Mouse (Mus musculus) lung, embryonic 14.5 days (tissue): Measurements from ENCODE around the gene Tsfm. TPM values are rescaled to one million over a fixed set of nuclear protein-coding genes. Genes with fewer than 3 reads are reported as not detected.

Experiments
- ATAC-seq: fragments of 200-750 bp; cut with Nextera tagmentation; 2 replicates; pipeline ENCODE4 v1.8.0; 2017; ENCODE audit warnings: mild to moderate bottlenecking, moderate TSS enrichment, moderate library complexity; ENCODE audit not compliant: insufficient read depth
- DNase-seq: peaks from one replicate; pipeline ENCODE4 v3.0.0-alpha.2; 2015
- H3K27ac ChIP-seq: fragments of 300-500 bp; sonication (generic); 2 replicates; pipeline ENCODE4 v1.5.1; 2014; ENCODE audit warnings: low read depth, mild to moderate bottlenecking, moderate library complexity
- H3K27me3 ChIP-seq: fragments of 300-500 bp; sonication (generic); 2 replicates; pipeline ENCODE4 v1.6.1; 2014; ENCODE audit warnings: low read length, control low read depth; ENCODE audit not compliant: insufficient read depth
- H3K36me3 ChIP-seq: fragments of 300-500 bp; sonication (generic); 2 replicates; pipeline ENCODE4 v1.6.1; 2014; ENCODE audit warnings: control low read depth; ENCODE audit not compliant: insufficient read depth
- H3K4me1 ChIP-seq: fragments of 300-500 bp; sonication (generic); 2 replicates; pipeline ENCODE4 v1.6.1; 2014; ENCODE audit warnings: antibody characterized with exemption, control low read depth; ENCODE audit not compliant: insufficient read depth
- H3K4me2 ChIP-seq: fragments of 300-500 bp; sonication (generic); 2 replicates; pipeline ENCODE4 v1.6.1; 2014; ENCODE audit warnings: mild to moderate bottlenecking
- H3K4me3 ChIP-seq: fragments of 300-500 bp; sonication (generic); 2 replicates; pipeline ENCODE4 v1.5.1; 2014; ENCODE audit warnings: low read depth, low read length
- H3K9ac ChIP-seq: fragments of 300-500 bp; sonication (generic); 2 replicates; pipeline ENCODE4 v1.6.1; 2014
- H3K9me3 ChIP-seq: fragments of 300-500 bp; sonication (generic); 2 replicates; pipeline ENCODE4 v1.6.1; 2016; ENCODE audit warnings: low read depth, low read length, control low read depth
- CTCF ChIP-seq: IDR thresholded peaks from 2 replicates; pipeline ENCODE4 v1.5.1; 2016; ENCODE audit warnings: antibody characterized with exemption, low read depth
- WGBS: fragments of 180-500 bp; shearing (Covaris S2); extraction: QIAGEN DNeasy Blood & Tissue Kit; methylation state at CpG from one replicate; pipeline ENCODE4 v1.1.7; 2014; 5-methylcytosine and 5-hydroxymethylcytosine counted together
- microRNA counts: library from miRNA; unstranded; fragments of <30 nt; microRNA quantifications from one replicate; lab custom pipeline; 2016
- microRNA-seq: library from miRNA; unstranded; fragments of <30 nt; microRNA quantifications from one replicate; pipeline ENCODE4, GENCODE M21; 2016; ENCODE audit warnings: borderline number of aligned reads
- polyA plus RNA-seq: library from polyadenylated mRNA; unstranded; fragments of >200 nt; fragmentation: Nextera tagmentation; extraction: Ambion mirVana; gene quantifications from 2 replicates; pipeline ENCODE4 v1.2.1, GENCODE M21; 2014

The Tsfm gene
- polyA plus RNA-seq, 1 experiment from 2014 or later = 76.8 TPM

- Histone ChIP-seq H3K9me3 (no peaks in the 10 kb centered on the region), H3K36me3 (no peaks in the 10 kb centered on the region), H3K4me3 (no peak overlapping the region), H3K9ac (peak overlapping the region; percentile 4; the same call in 1 of the 2 replicates), H3K4me1 (peaks cover 25% of the 10 kb centered on the region), H3K4me2 (peak overlapping the region; percentile 39), H3K27ac (peak overlapping the region; percentile 84), H3K27me3 (no peaks in the 10 kb centered on the region)
- DNase-seq (peak; percentile 91), ATAC-seq (peak; percentile 84)
- 9% methylated on average over 13 of the region's 13 CpGs for WGBS
- TF ChIP-seq CTCF = no peak
Observed at GRCm38 (mm10) chr10:126972051-126972725, 58.5 kb downstream of the Tsfm start.

DNA sequence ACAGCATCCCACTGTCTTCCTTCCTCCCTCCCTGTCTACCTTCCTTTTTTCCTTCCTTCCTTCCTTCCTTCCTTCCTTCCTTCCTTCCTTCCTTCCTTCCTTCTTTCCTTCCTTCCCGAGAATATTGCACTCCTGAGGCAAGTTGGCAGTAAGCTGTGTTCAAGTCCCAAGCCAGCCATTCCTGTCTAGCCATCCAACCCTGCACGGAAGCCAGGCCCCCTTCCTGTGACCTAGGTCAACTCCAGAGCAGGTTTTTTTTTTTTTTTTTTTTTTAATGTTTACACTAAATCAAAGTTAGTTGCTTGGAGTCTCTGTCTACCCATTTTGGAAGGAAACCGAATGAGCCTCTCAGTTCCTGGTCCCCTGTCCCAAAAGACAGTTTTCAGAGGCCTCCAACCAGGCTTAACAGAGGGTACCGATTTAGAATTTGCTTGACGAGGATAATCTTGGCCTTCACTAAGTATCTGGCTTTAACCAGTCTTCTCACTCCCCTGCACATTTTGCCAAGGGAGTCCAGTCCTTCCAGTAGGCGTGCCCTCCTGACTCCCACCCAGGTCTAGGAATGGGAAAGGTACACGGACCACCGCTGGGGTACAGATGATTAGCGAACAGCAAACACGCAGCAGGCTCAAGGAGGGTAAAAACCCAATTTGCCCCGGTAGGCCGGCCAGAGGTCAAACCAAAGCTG lies 59.1 kb downstream of the Tsfm start:
- H3K9me3 ChIP-seq = no peaks in the 10 kb centered on the region
- no peak overlapping the region for H3K9ac ChIP-seq
- peak overlapping the region; percentile 39 for H3K4me2 ChIP-seq
- H3K27ac ChIP-seq = peak overlapping the region; percentile 84
- no peaks in the 10 kb centered on the region for H3K36me3 ChIP-seq
- peaks cover 21% of the 10 kb centered on the region for H3K4me1 ChIP-seq
- DNase-seq (no peak), ATAC-seq (peak; percentile 16; the same call in 1 of the 2 replicates)
- no peak for TF ChIP-seq CTCF
- no peak overlapping the region for H3K4me3 ChIP-seq
- no peaks in the 10 kb centered on the region for H3K27me3 ChIP-seq
- WGBS = 7% methylated on average over 12 of the region's 12 CpGs

DNA sequence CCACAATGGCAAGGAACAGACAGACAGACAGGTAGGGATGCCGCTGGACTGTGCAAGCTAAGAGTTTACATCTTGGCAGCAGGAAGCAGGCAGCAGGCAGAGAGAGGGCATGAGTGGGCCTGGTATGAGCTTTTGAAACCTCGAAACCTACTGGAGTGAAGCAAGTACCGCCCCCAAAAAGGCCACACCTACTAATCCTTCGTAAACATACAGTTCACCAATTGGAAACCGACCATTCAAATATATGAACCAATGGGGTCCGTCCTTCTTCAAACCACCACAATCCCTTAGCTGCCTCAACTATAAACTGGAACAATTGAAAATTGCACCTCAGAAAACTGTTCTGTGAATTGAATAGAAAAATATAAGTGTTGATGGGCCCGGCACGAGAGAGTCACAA lies 66.8 kb downstream of the Tsfm start:
- TF ChIP-seq CTCF = no peak
- H3K4me2 ChIP-seq = no peak overlapping the region
- no peak overlapping the region for H3K4me3 ChIP-seq
- WGBS = 81% methylated on average over 8 of the region's 8 CpGs
- H3K4me1 ChIP-seq = peaks cover 16% of the 10 kb centered on the region
- no peak overlapping the region for H3K9ac ChIP-seq
- no peaks in the 10 kb centered on the region for H3K27me3 ChIP-seq
- H3K36me3 ChIP-seq = no peaks in the 10 kb centered on the region
- DNase-seq (no peak), ATAC-seq (no peak)
- H3K27ac ChIP-seq = peak overlapping the region; percentile 93
- H3K9me3 ChIP-seq = no peaks in the 10 kb centered on the region

DNA sequence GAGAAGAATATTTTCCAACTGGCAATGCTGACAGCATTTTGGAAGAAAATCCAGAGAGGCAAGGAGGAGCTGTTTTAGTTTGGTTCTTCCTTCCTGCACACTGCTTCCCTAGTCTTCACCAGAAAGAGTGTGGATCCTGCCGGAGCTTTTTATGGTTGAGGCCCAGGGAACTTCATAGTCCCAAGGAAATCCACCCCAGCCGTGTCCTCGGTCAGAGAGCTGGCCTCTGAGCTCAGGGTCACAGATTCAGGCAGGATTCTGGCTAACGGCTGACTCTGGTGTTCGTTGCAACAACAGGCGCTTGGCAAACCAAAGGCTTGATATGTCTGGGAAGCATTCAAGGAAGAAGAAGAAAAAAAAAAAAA lies 67.7 kb downstream of the Tsfm start:
- H3K36me3 ChIP-seq = no peaks in the 10 kb centered on the region
- 25% methylated on average over 6 of the region's 6 CpGs for WGBS
- H3K9me3 ChIP-seq = no peaks in the 10 kb centered on the region
- no peak overlapping the region for H3K4me3 ChIP-seq
- no peak for TF ChIP-seq CTCF
- H3K4me1 ChIP-seq = peaks cover 16% of the 10 kb centered on the region
- ATAC-seq (peak; percentile 9; the same call in 1 of the 2 replicates), DNase-seq (peak; percentile 70)
- peak overlapping the region; percentile 93 for H3K27ac ChIP-seq
- H3K9ac ChIP-seq = no peak overlapping the region
- no peaks in the 10 kb centered on the region for H3K27me3 ChIP-seq
- H3K4me2 ChIP-seq = peak overlapping the region; percentile 43; the same call in 1 of the 2 replicates

DNA sequence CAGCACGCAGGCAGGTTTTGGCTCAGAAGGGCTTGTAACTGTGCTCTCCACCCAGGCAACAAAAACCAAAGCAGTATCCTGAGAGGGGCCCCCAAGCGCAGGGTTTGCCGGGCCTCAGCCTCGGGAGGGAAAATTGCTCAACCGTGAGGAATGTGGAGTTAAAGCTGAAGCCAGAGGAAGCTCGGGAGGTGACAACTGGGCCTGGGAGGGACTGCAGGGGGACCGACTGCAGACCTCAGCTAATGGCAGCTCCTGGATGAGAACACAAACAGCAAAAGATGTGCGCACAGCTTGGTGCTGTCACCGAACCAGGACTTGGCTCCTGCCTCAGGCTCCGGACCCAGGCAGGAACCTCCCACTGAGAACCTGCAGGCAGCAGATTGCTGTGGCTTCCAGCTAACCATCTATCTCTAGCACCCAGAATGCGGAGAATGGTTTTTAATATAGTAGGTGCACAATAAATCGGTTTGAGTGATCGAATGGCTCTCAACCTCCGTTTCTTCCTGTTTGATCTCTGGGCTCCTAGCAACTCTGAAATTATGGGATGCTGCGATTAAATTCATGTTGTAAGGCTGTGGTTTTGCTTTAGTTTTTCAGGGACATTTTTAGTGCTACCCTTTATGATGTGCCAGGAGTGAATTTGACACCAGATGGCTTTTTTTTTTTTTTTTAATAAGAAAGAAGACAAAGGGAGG lies 68.2 kb downstream of the Tsfm start:
- no peak for TF ChIP-seq CTCF
- WGBS = 16% methylated on average over 15 of the region's 15 CpGs
- peak overlapping the region; percentile 12; the same call in 1 of the 2 replicates for H3K4me3 ChIP-seq
- no peaks in the 10 kb centered on the region for H3K27me3 ChIP-seq
- no peaks in the 10 kb centered on the region for H3K9me3 ChIP-seq
- ATAC-seq (peak; percentile 87), DNase-seq (peak; percentile 93)
- peaks cover 19% of the 10 kb centered on the region for H3K4me1 ChIP-seq
- H3K36me3 ChIP-seq = no peaks in the 10 kb centered on the region
- no peak overlapping the region; the same call in 1 of the 2 replicates for H3K9ac ChIP-seq
- peak overlapping the region; percentile 43 for H3K4me2 ChIP-seq
- H3K27ac ChIP-seq = peak overlapping the region; percentile 93

DNA sequence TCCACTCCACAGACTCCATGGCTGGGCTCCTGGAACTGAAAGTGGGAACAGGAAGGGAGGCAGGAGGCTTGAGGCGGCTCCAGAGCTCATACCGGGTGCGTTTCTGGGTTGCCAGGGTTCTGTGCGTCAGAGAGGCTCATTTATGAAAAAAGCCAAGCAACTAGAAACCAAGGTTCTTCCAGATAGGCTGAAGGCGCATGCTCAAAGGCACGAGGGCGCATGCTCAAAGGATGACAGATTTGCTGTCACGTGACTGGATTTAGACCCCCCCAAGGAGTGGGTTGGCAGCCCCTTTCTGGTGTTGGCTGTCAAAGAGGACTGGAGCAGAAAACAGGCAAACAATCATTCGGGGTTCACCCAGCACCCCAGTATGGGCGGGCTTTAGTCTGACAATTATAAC lies 68.9 kb downstream of the Tsfm start:
- peaks cover 22% of the 10 kb centered on the region for H3K4me1 ChIP-seq
- peak overlapping the region; percentile 43 for H3K4me2 ChIP-seq
- DNase-seq (peak; percentile 90), ATAC-seq (peak; percentile 48)
- H3K27ac ChIP-seq = peak overlapping the region; percentile 93
- WGBS = 47% methylated on average over 10 of the region's 10 CpGs
- H3K36me3 ChIP-seq = no peaks in the 10 kb centered on the region
- no peak overlapping the region for H3K9ac ChIP-seq
- no peaks in the 10 kb centered on the region for H3K9me3 ChIP-seq
- TF ChIP-seq CTCF = no peak
- H3K27me3 ChIP-seq = no peaks in the 10 kb centered on the region
- no peak overlapping the region for H3K4me3 ChIP-seq

MicroRNA genes within 50 kb of the gene (microRNA counts, 519-probe panel; counts per million panel counts)
- microRNA mmu-miR-26a (lab: Ali Mortazavi, UCI) = 2,887 counts per million, percentile 54 among the panel's probes with 10 or more counts
- microRNA mmu-miR-546 (lab: Ali Mortazavi, UCI) = 30.5 counts per million

Small RNAs within 50 kb of the gene (microRNA-seq; reads per million reads assigned to microRNA genes)
- 70.8 reads per million, percentile 44 among the genes with 10 or more reads in this experiment for gene Mir26a-2
- gene Mir546 = not detected

Other genes starting within 250 kb of the Tsfm start
- 25.0 and 25.7 TPM in 2 replicates for gene Atp23, start 129.5 kb downstream of the Tsfm start, polyA plus RNA-seq
- 112 and 113 TPM in 2 replicates for gene Ctdsp2, start 52.1 kb downstream of the Tsfm start, polyA plus RNA-seq
- gene Avil, start 30.1 kb downstream of the Tsfm start, polyA plus RNA-seq = 0.13 and 0.30 TPM in 2 replicates
- 59.5 and 60.7 TPM in 2 replicates for gene Mettl1, start 10.6 kb upstream of the Tsfm start, polyA plus RNA-seq
- gene Eef1akmt3, start 10.7 kb upstream of the Tsfm start, polyA plus RNA-seq = 0.53 and 0.74 TPM in 2 replicates
- gene Cyp27b1, start 17.4 kb upstream of the Tsfm start, polyA plus RNA-seq = 0.09 TPM in 1 of 2 replicates, not detected in the other
- gene March9, start 29.3 kb upstream of the Tsfm start, polyA plus RNA-seq = 0.99 and 1.5 TPM in 2 replicates
- gene Cdk4, start 32.7 kb upstream of the Tsfm start, polyA plus RNA-seq = 2,143 and 2,245 TPM in 2 replicates
- 120 and 130 TPM in 2 replicates for gene Tspan31, start 39.4 kb upstream of the Tsfm start, polyA plus RNA-seq
- gene Agap2, start 44.4 kb upstream of the Tsfm start, polyA plus RNA-seq = 0.07 and 0.11 TPM in 2 replicates
- 53.8 and 56.8 TPM in 2 replicates for gene Os9, start 90.3 kb upstream of the Tsfm start, polyA plus RNA-seq
- gene B4galnt1, start 134.4 kb upstream of the Tsfm start, polyA plus RNA-seq = 2.9 and 4.4 TPM in 2 replicates
- gene Slc26a10, start 149.8 kb upstream of the Tsfm start, polyA plus RNA-seq = 0.09 and 0.27 TPM in 2 replicates
- 45.8 and 48.7 TPM in 2 replicates for gene Arhgef25, start 159.2 kb upstream of the Tsfm start, polyA plus RNA-seq
- 81.4 and 92.4 TPM in 2 replicates for gene Dtx3, start 164.9 kb upstream of the Tsfm start, polyA plus RNA-seq
- 17.8 and 21.0 TPM in 2 replicates for gene Pip4k2c, start 180.7 kb upstream of the Tsfm start, polyA plus RNA-seq
- gene Kif5a, start 232.5 kb upstream of the Tsfm start, polyA plus RNA-seq = 0.64 and 1.0 TPM in 2 replicates
- gene Dctn2, start 235.5 kb upstream of the Tsfm start, polyA plus RNA-seq = 158 and 160 TPM in 2 replicates